Mouse (Mus musculus) thymus, adult 2 months (tissue): Measurements from ENCODE around the gene Gsk3b. TPM values are rescaled to one million over a fixed set of nuclear protein-coding genes. Genes with fewer than 3 reads are reported as not detected.
"Not testable (repeated sequence)": the region's sequence is repeated elsewhere in the genome, so short reads cannot be mapped to it uniquely, and the experiment has no call there.

ENCODE experiments used
- DNase-seq: peaks from one replicate; pipeline ENCODE4 v3.0.0; 2021
- H3K27ac ChIP-seq: fragments of 200-500 bp; 2 replicates; pipeline ENCODE4 v1.5.1; 2012; ENCODE audit warnings: low read length, control low read depth; ENCODE audit not compliant: control insufficient read depth, insufficient read depth
- H3K27me3 ChIP-seq: fragments of 200-500 bp; 2 replicates; pipeline ENCODE4 v1.6.1; 2012; ENCODE audit warnings: mild to moderate bottlenecking, low read length, moderate library complexity, mixed read lengths; ENCODE audit not compliant: control insufficient read depth, insufficient read depth
- H3K36me3 ChIP-seq: fragments of 200-500 bp; 2 replicates; pipeline ENCODE4 v1.6.1; 2012; ENCODE audit warnings: mild to moderate bottlenecking, low read length, moderate library complexity; ENCODE audit not compliant: control insufficient read depth, insufficient read depth
- H3K4me1 ChIP-seq: fragments of 200-500 bp; replicated peaks from 2 replicates; pipeline ENCODE4 v1.6.1; 2012; ENCODE audit warnings: low read length; ENCODE audit not compliant: control insufficient read depth, insufficient read depth
- H3K4me3 ChIP-seq: fragments of 200-500 bp; 2 replicates; pipeline ENCODE4 v1.5.1; 2012; ENCODE audit warnings: mild to moderate bottlenecking, low read length, control low read depth, moderate library complexity; ENCODE audit not compliant: control insufficient read depth, insufficient read depth
- CTCF ChIP-seq: fragments of 200-500 bp; IDR thresholded peaks from 2 replicates; pipeline ENCODE4 v1.5.1; 2012; ENCODE audit warnings: mild to moderate bottlenecking, control low read depth, low read length, moderate library complexity, borderline replicate concordance; ENCODE audit not compliant: control insufficient read depth, poor library complexity, insufficient read depth; ENCODE audit errors: extremely low read depth
- POLR2A ChIP-seq: fragments of 200-500 bp; IDR thresholded peaks from 2 replicates; pipeline ENCODE4 v1.6.1; 2012; ENCODE audit warnings: mild to moderate bottlenecking, low read length, control low read depth, moderate library complexity; ENCODE audit not compliant: control insufficient read depth, poor library complexity, insufficient read depth; ENCODE audit errors: extremely low read depth
- WGBS: fragments of 180-500 bp; shearing (Covaris S2); methylation state at CpG from one replicate; pipeline ENCODE4 v1.1.7; 2018; 5-methylcytosine and 5-hydroxymethylcytosine counted together
- polyA plus RNA-seq: library from polyadenylated mRNA; depleted of rRNA; stranded (reverse); fragments of >200 nt; gene quantifications from 2 replicates; pipeline ENCODE4 v1.2.3, GENCODE M21; 2012

The Gsk3b gene
- polyA plus RNA-seq, 1 experiment: 25.1 TPM

DNA sequence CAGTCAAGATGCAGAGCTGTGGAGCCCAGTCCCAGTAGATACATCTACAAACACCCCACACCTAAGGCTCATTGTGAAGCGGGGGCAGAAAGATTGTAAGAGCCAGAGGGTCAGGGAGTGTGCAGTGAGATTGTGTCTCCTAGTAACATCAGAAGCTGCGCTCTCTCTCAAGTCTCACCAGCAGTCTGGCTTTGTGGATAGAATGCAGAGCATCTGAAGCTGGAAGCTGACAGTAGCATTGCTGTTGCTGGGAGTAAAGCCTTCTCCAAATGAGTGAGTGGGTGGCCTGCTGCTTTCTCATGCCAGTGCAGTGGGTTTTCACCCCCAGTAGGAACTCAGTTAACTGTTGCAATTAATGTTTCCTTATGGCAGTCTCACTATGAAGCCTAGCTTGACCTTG lies 25.3 kb downstream of the Gsk3b start:
- H3K4me1 ChIP-seq: peaks cover 8% of the 10 kb centered on the region
- TF ChIP-seq CTCF: no peak
- no peak for TF ChIP-seq POLR2A
- WGBS: 95% methylated on average over 2 of the region's 2 CpGs
- no peaks in the 10 kb centered on the region; the same call in 1 of the 2 replicates for H3K36me3 ChIP-seq
- H3K27me3 ChIP-seq: no peaks in the 10 kb centered on the region
- no peak overlapping the region for H3K4me3 ChIP-seq
- no peak for DNase-seq
- H3K27ac ChIP-seq: no peak overlapping the region

DNA sequence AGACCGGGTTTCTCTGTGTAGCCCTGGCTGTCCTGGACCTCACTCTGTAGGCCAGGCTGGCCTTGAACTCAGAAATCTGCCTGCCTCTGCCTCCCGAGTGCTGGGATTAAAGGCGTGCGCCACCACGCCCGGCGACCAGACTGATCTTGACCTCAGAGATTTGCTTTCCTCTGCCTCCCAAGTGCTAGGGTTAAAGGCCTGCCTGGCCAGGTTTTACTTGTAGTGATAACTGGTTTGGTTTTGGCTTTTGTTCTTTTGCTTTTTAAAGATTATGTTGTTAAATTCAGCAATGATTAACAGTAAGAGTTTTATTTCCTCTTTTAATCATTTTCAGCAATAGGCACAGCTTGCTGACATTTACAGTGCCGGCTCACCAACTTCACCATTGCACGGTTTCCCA lies 29.1 kb downstream of the Gsk3b start:
- 96% methylated on average over 9 of the region's 9 CpGs for WGBS
- H3K27me3 ChIP-seq, H3K4me3 ChIP-seq, H3K27ac ChIP-seq, H3K4me1 ChIP-seq, DNase-seq, H3K36me3 ChIP-seq: not testable (repeated sequence)

- TF ChIP-seq CTCF: no peak
- TF ChIP-seq POLR2A: no peak
- H3K36me3 ChIP-seq: no peaks in the 10 kb centered on the region; the same call in 1 of the 2 replicates
- no peak overlapping the region for H3K4me3 ChIP-seq
- H3K27ac ChIP-seq: no peak overlapping the region
- 0 out of 2 replicates have a peak, but pooled peaks cover 2% of the 10 kb centered on the region for H3K4me1 ChIP-seq
- WGBS: 97% methylated on average over 1 of the region's 1 CpGs
- no peaks in the 10 kb centered on the region for H3K27me3 ChIP-seq
- no peak for DNase-seq
Measured at GRCm38 (mm10) chr16:38118723-38119122, 29.9 kb downstream of the Gsk3b start.

- Histone ChIP-seq H3K36me3 (no peaks in the 10 kb centered on the region; the same call in 1 of the 2 replicates), H3K4me3 (no peak overlapping the region), H3K27ac (no peak overlapping the region), H3K4me1 (0 out of 2 replicates have a peak, but pooled peaks cover 2% of the 10 kb centered on the region), H3K27me3 (no peaks in the 10 kb centered on the region)
- TF ChIP-seq CTCF: no peak
- no peak for TF ChIP-seq POLR2A
- WGBS: 97% methylated on average over 5 of the region's 5 CpGs
- DNase-seq: no peak
Measured at GRCm38 (mm10) chr16:38119286-38119685, 30.5 kb downstream of the Gsk3b start.

DNA sequence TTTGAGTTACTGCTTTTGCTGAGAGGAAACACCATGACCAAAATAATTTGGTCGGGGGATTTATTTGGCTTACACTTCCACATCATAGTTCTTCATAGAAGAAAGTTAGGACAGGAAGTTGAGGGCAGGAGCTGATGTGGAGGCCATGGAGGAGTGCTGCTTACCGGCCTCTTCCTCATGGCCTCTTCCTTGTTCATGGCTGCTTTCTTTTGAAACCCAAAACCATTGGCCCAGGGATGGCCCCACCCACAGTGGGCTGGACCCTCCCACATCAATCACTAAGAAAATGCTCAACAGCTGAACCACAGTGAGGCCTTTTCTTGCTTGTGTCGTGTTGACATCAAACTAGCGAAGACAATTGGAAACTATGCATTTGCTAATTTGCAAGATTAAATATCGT lies 40.4 kb downstream of the Gsk3b start:
- Histone ChIP-seq H3K4me1 (peaks cover 24% of the 10 kb centered on the region), H3K27me3 (no peaks in the 10 kb centered on the region), H3K4me3 (no peak overlapping the region), H3K27ac (no peak overlapping the region), H3K36me3 (no peaks in the 10 kb centered on the region)
- TF ChIP-seq POLR2A (no peak), CTCF (no peak)
- 76% methylated on average over 5 of the region's 5 CpGs for WGBS
- no peak for DNase-seq

DNA sequence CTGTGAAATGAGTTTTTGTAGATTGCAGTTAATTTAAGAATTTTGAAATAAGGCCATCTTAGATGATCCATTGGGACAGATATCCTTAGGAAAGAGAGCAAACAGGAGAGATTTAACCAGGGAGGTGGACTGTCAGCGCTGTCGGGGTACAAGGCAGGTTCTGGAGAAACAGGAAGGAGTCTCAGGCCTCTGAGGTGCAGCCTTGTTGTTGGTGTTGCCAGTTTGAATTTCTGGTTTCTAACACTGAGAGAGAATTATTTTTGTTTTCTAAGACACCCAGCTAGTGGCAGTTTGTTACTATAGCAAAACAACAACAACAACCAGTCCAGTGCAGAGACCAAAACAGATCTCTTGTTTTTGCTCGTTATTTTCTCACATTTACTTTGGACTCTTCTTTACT lies 42.2 kb downstream of the Gsk3b start:
- peaks cover 24% of the 10 kb centered on the region for H3K4me1 ChIP-seq
- H3K27ac ChIP-seq: peak overlapping the region; percentile 87
- DNase-seq: no peak
- H3K4me3 ChIP-seq: no peak overlapping the region
- TF ChIP-seq CTCF (no peak), POLR2A (no peak)
- 37% methylated on average over 3 of the region's 3 CpGs for WGBS
- no peaks in the 10 kb centered on the region for H3K36me3 ChIP-seq
- H3K27me3 ChIP-seq: no peaks in the 10 kb centered on the region

DNA sequence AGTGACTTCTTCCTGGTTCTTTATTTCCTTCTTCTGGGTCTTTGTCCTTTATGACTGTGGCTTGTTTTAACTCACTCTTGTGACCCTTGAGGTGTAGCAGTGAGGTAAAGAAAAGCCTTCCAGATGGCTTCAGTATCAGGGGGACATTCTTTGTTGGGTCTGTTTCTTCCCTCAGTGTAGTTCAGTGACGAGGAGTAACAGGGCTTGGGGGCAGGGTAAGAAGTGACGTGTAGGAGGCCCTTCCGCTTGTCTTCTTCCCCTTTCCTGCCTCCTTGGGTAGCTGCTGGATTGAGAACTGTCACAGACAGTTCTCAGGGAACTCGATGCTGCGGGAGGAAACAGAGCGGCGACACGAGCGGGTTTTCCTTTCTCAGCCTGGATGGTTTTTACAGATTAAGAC lies 43.0 kb downstream of the Gsk3b start:
- TF ChIP-seq POLR2A: peak; percentile 41; the same call in 1 of the 2 replicates
- no peak for TF ChIP-seq CTCF
- peaks cover 25% of the 10 kb centered on the region for H3K4me1 ChIP-seq
- peak; percentile 57 for DNase-seq
- no peaks in the 10 kb centered on the region for H3K27me3 ChIP-seq
- H3K27ac ChIP-seq: peak overlapping the region; percentile 87
- WGBS: 2% methylated on average over 9 of the region's 9 CpGs
- H3K36me3 ChIP-seq: no peaks in the 10 kb centered on the region
- peak overlapping the region; percentile 46 for H3K4me3 ChIP-seq
